Mouse (Mus musculus) CH12.LX (cell line): ENCODE results near the gene Ercc5.

ENCODE experiments used
- CTCF ChIP-seq, 2 experiments: IDR thresholded peaks in 1 of 2; conservative IDR thresholded peaks in 1 of 2; 2 replicates each; pipeline ENCODE4 v1.5.1; 2011 to 2012; ENCODE audit warnings: low read depth in 2 of 2, low read length in 2 of 2, improper control_type of control experiment in 1 of 2, inconsistent platforms in 1 of 2, mild to moderate bottlenecking in 1 of 2, moderate library complexity in 1 of 2
- MYC ChIP-seq: IDR thresholded peaks from 2 replicates; pipeline ENCODE4 v1.6.1; 2011; ENCODE audit warnings: low read depth, mild to moderate bottlenecking, improper control_type of control experiment, low read length

DNA sequence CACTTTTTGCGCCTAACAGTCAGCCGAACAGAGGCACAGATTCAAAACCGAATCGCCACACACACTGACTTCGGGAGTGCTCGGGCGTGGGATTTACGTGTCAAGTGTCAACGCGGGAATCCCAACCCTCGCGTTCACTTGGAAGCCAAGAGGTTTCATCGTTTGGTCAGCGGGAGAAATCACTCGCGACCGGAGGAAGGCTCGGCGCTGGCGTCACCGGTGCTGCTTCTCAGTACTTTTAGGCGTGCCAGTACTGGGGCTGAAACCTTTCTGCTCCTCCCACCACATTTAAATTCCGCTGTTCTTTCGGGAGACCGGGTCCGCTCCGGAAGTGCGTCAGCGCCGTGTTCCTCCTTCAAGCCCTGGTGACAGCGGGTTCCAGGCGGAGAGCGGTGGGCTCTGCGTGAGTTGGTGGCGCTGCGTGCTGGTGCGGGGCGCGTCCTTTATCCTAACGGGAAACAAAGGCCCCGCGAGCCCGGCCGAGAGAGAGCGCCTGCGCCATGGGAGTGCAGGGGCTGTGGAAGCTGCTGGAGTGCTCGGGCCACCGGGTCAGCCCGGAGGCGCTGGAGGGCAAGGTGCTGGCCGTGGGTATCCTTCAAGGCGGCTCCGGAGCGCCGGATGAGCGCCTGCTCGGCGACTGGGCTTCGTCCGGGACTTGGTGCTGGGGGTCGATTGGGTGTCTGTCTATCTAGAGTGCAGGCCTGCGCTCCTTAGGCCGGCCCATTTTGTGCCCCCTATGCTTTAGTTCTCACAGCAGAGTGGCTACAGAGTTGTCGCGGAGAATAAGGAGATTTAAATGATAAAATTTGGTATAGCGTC is at the start of gene Ercc5:
- TF ChIP-seq CTCF (conservative IDR thresholded peaks at IDR 0.05 in 1 of 2, IDR thresholded peaks at IDR 0.05 in 1 of 2; ENCODE audit: low read depth in 2 of 2, low read length in 2 of 2): no peak
- peak; percentile 44; the same call in 1 of the 2 replicates for TF ChIP-seq MYC
